Mouse (Mus musculus): ENCODE data around the gene Ak9. TPM values are rescaled to one million over a fixed set of nuclear protein-coding genes. Genes with fewer than 3 reads are reported as not detected.
A peak's percentile ranks its signal among the peaks of the same experiment; 100 is the strongest.

The Ak9 gene
- not detected in 2 replicates for total RNA-seq (2014; fragmentation: Nextera tagmentation)
- total RNA-seq (2017): not detected in 2 replicates
- not detected in 2 replicates for polyA plus RNA-seq (2012)

DNA sequence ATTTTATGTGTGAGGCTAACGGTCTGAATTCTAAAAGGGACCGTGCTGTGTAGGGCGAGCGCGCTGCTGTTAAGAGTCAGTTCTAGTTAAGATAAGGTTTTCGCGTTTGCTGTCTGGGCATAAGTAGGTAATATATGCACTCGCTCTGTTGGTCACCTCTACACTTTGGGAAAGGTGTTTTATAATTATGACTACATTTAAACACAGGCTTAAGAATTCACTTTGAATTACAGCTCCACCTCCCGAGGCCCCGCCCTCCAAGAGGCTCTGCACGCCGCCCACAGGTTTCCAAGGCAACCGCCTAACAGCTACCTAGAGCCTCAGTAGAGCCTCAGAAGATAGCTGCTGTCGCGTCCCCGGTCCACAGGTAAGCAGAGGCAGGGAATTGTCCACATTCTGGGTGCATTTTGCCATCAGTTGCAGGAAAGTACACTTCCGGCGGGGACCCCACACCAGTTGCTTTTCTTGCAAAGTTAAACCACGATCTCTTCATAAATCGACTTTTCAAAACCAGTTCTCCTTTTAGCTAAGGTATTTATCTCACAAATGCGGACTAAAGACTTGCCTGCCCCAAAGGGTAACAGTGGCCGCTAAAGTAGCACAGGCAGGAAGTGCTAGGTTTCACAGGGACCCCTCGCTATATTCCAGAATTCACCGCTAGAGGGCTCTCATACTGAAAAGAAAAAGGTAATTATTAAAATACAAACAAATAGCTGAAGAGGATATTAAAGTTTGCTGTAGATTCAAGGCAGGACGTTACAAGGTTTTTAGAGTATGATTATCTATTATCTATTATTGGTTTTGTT lies at the start of gene Ak9:
Gene Ak9 (plus strand): TSS at position 342 of the 806 bp plus-strand sequence.
- peak within 1 kb of the TSS; percentile 99 for H3K4me3 ChIP-seq (ENCODE audit: low read depth, low read length)
- ATAC-seq (ENCODE audit: extremely low read depth, insufficient number of reproducible peaks, low FRiP score, poor library complexity, severe bottlenecking): peak; percentile 75

DNA sequence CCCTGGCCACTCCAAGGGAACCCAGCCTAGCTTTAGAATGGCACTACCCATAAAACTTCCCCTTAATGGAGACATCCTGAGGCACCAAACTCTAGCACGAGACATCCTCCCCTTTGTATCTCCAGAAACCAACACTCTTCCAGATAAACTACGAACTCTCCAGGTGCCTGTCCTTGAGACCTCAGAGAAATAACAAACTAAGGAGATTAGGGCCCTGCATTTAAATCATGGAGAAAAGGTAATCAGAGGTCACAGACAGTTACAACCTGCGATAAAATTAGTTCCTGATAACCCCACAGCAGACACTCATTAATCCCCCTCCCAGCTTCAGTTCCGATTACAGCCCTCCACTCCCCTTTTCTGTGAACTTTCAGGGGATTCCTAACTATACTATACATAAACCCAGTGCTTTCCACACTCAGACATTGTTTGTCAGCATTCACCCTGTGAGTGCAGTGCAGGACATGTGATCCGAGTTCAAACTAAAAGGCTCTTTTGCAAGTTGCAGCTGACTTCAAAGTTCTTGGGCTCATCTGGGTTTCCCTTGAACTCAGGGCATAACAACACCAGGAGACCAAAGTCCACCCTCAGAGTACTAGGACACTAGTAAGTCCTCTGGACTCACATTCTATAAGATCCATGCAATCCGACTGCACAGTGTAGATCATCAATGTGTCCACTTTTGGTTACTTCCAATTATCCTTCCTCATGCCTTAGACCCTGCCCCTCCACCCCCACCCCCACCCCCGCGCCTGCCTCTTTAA lies 43.4 kb upstream of the Ak9 start:
- ATAC-seq (ENCODE audit: extremely low read depth, insufficient number of reproducible peaks, low FRiP score, poor library complexity, severe bottlenecking) (no peak), DNase-seq (ENCODE audit: low spot score) (no peak)
- peaks cover 66% of the 10 kb centered on the region for H3K36me3 ChIP-seq (replicated peaks)
- no peaks in the 10 kb centered on the region for H3K27me3 ChIP-seq (ENCODE audit: insufficient read depth, low read length)
- no peak overlapping the region for H3K4me3 ChIP-seq (ENCODE audit: low read depth, low read length)
- TF ChIP-seq CTCF (IDR thresholded peaks at IDR 0.05; ENCODE audit: low read depth, low read length): no peak
- TF ChIP-seq TAL1 (conservative IDR thresholded peaks at IDR 0.05; ENCODE audit: low read depth, low read length): no peak
- TF ChIP-seq GATA1 (IDR thresholded peaks at IDR 0.05; ENCODE audit: borderline replicate concordance, low read length): no peak
- no peak for TF ChIP-seq POLR2AphosphoS5 (IDR thresholded peaks at IDR 0.05; ENCODE audit: insufficient replicate concordance, low read depth, low read length)
- TF ChIP-seq GATA2 (IDR thresholded peaks at IDR 0.05; ENCODE audit: borderline replicate concordance, low read depth, low read length): no peak
- peaks cover 2% of the 10 kb centered on the region; the same call in 1 of the 2 replicates for H3K4me1 ChIP-seq (ENCODE audit: insufficient read depth, low read depth, low read length)
- H3K9me3 ChIP-seq (replicated peaks): no peaks in the 10 kb centered on the region

More for the DNA sequence above, at the start of gene Ak9:
- Histone ChIP-seq H3K27me3 (ENCODE audit: insufficient read depth, low read length) (peaks cover 3% of the 10 kb centered on the region), H3K36me3 (replicated peaks) (peaks cover 3% of the 10 kb centered on the region), H3K9me3 (replicated peaks) (no peaks in the 10 kb centered on the region), H3K4me1 (ENCODE audit: insufficient read depth, low read depth, low read length) (peaks cover 24% of the 10 kb centered on the region)
- TF ChIP-seq GATA1 (IDR thresholded peaks at IDR 0.05; ENCODE audit: borderline replicate concordance, low read length): no peak
- peak; percentile 50 for TF ChIP-seq CTCF (IDR thresholded peaks at IDR 0.05; ENCODE audit: low read depth, low read length)
- no peak for TF ChIP-seq GATA2 (IDR thresholded peaks at IDR 0.05; ENCODE audit: borderline replicate concordance, low read depth, low read length)
- peak; percentile 64 for DNase-seq (ENCODE audit: low spot score)

- no peak for TF ChIP-seq GATA2 (IDR thresholded peaks at IDR 0.05; ENCODE audit: borderline replicate concordance, low read depth, low read length)
- no peak for TF ChIP-seq CTCF (IDR thresholded peaks at IDR 0.05; ENCODE audit: low read depth, low read length)
- TF ChIP-seq GATA1 (IDR thresholded peaks at IDR 0.05; ENCODE audit: borderline replicate concordance, low read length): no peak
- no peak for TF ChIP-seq POLR2AphosphoS5 (IDR thresholded peaks at IDR 0.05; ENCODE audit: insufficient replicate concordance, low read depth, low read length)
- TF ChIP-seq TAL1 (conservative IDR thresholded peaks at IDR 0.05; ENCODE audit: low read depth, low read length): no peak
- no peaks in the 10 kb centered on the region for H3K27me3 ChIP-seq (ENCODE audit: insufficient read depth, low read length)
- H3K9me3 ChIP-seq (replicated peaks): no peaks in the 10 kb centered on the region
- peaks cover 2% of the 10 kb centered on the region; the same call in 1 of the 2 replicates for H3K4me1 ChIP-seq (ENCODE audit: insufficient read depth, low read depth, low read length)
- peaks cover 58% of the 10 kb centered on the region for H3K36me3 ChIP-seq (replicated peaks)
- no peak for ATAC-seq (ENCODE audit: extremely low read depth, insufficient number of reproducible peaks, low FRiP score, poor library complexity, severe bottlenecking)
- H3K4me3 ChIP-seq (ENCODE audit: low read depth, low read length): no peak overlapping the region
- no peak for DNase-seq (ENCODE audit: low spot score)
These were observed 42.6 kb upstream of the Ak9 start for GRCm38 (mm10) chr10:41261218-41261617.

DNA sequence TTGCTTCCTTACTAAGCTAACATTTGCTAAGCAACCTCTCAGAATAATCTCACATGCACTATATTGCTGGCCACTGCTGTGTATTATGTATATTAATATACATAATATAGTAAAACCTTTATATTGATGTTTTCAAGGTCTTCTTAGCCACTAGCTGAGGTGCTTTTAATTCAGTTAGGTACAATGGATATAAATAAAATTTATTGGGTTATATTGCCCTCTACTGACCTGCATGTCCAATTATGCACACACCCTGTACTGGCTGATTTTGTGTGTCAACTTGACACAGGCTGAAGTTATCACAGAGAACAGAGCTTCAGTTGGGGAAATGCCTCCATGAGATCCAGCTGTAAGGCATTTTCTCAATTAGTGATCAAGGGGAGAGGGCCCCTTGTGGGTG lies 41.9 kb upstream of the Ak9 start:
- Histone ChIP-seq H3K27me3 (ENCODE audit: insufficient read depth, low read length) (no peaks in the 10 kb centered on the region), H3K4me3 (ENCODE audit: low read depth, low read length) (no peak overlapping the region), H3K36me3 (replicated peaks) (peaks cover 57% of the 10 kb centered on the region), H3K9me3 (replicated peaks) (no peaks in the 10 kb centered on the region), H3K4me1 (ENCODE audit: insufficient read depth, low read depth, low read length) (peaks cover 6% of the 10 kb centered on the region)
- ATAC-seq (ENCODE audit: extremely low read depth, insufficient number of reproducible peaks, low FRiP score, poor library complexity, severe bottlenecking) (no peak), DNase-seq (ENCODE audit: low spot score) (no peak)
- TF ChIP-seq GATA2 (IDR thresholded peaks at IDR 0.05; ENCODE audit: borderline replicate concordance, low read depth, low read length) (no peak), GATA1 (IDR thresholded peaks at IDR 0.05; ENCODE audit: borderline replicate concordance, low read length) (no peak), POLR2AphosphoS5 (IDR thresholded peaks at IDR 0.05; ENCODE audit: insufficient replicate concordance, low read depth, low read length) (no peak), CTCF (IDR thresholded peaks at IDR 0.05; ENCODE audit: low read depth, low read length) (no peak), TAL1 (conservative IDR thresholded peaks at IDR 0.05; ENCODE audit: low read depth, low read length) (no peak)

DNA sequence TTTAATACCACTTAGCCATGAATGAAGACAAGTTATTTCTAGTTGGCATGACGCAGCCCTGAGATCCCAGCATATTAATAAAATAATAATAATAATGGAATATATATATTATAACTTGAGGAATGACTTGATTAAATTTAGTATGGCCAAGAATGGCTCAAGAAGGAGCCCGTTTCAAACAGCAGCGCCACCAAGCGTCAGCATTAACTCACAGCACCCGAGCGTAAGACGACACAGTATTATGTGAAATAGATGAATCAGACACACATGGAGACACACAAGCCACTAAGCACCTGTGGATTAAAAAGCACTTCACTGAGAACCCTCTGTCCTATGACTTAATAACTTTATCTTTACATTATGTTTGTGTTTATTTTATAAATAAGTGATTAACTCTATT lies 31.9 kb upstream of the Ak9 start:
- DNase-seq (ENCODE audit: low spot score) (no peak), ATAC-seq (ENCODE audit: extremely low read depth, insufficient number of reproducible peaks, low FRiP score, poor library complexity, severe bottlenecking) (no peak)
- peaks cover 63% of the 10 kb centered on the region for H3K36me3 ChIP-seq (replicated peaks)
- H3K4me3 ChIP-seq (ENCODE audit: low read depth, low read length): no peak overlapping the region
- H3K27me3 ChIP-seq (ENCODE audit: insufficient read depth, low read length): no peaks in the 10 kb centered on the region
- H3K9me3 ChIP-seq (replicated peaks): no peaks in the 10 kb centered on the region
- H3K4me1 ChIP-seq (ENCODE audit: insufficient read depth, low read depth, low read length): peaks cover 3% of the 10 kb centered on the region
- TF ChIP-seq POLR2AphosphoS5 (IDR thresholded peaks at IDR 0.05; ENCODE audit: insufficient replicate concordance, low read depth, low read length): no peak
- no peak for TF ChIP-seq GATA2 (IDR thresholded peaks at IDR 0.05; ENCODE audit: borderline replicate concordance, low read depth, low read length)
- 0 out of 2 replicates have a peak, but pooled peaks have one; percentile 9 for TF ChIP-seq CTCF (IDR thresholded peaks at IDR 0.05; ENCODE audit: low read depth, low read length)
- TF ChIP-seq GATA1 (IDR thresholded peaks at IDR 0.05; ENCODE audit: borderline replicate concordance, low read length): no peak
- no peak for TF ChIP-seq TAL1 (conservative IDR thresholded peaks at IDR 0.05; ENCODE audit: low read depth, low read length)

- TF ChIP-seq TAL1 (conservative IDR thresholded peaks at IDR 0.05; ENCODE audit: low read depth, low read length) (no peak), GATA2 (IDR thresholded peaks at IDR 0.05; ENCODE audit: borderline replicate concordance, low read depth, low read length) (no peak), CTCF (IDR thresholded peaks at IDR 0.05; ENCODE audit: low read depth, low read length) (no peak), GATA1 (IDR thresholded peaks at IDR 0.05; ENCODE audit: borderline replicate concordance, low read length) (no peak), POLR2AphosphoS5 (IDR thresholded peaks at IDR 0.05; ENCODE audit: insufficient replicate concordance, low read depth, low read length) (no peak)
- ATAC-seq (ENCODE audit: extremely low read depth, insufficient number of reproducible peaks, low FRiP score, poor library complexity, severe bottlenecking) (no peak), DNase-seq (ENCODE audit: low spot score) (no peak)
- Histone ChIP-seq H3K4me3 (ENCODE audit: low read depth, low read length) (no peak overlapping the region), H3K27me3 (ENCODE audit: insufficient read depth, low read length) (no peaks in the 10 kb centered on the region), H3K4me1 (ENCODE audit: insufficient read depth, low read depth, low read length) (no peaks in the 10 kb centered on the region), H3K36me3 (replicated peaks) (peaks cover 54% of the 10 kb centered on the region), H3K9me3 (replicated peaks) (no peaks in the 10 kb centered on the region)
These were observed 28.9 kb upstream of the Ak9 start for GRCm38 (mm10) chr10:41274871-41275270.

Measured in G1E (cell line).